Mouse (Mus musculus): ENCODE results near the gene Thnsl2. TPM values are rescaled to one million over a fixed set of nuclear protein-coding genes. Genes with fewer than 3 reads are reported as not detected.

Thnsl2 gene
- polyA plus RNA-seq, 1 experiment = 9.1 TPM

DNA sequence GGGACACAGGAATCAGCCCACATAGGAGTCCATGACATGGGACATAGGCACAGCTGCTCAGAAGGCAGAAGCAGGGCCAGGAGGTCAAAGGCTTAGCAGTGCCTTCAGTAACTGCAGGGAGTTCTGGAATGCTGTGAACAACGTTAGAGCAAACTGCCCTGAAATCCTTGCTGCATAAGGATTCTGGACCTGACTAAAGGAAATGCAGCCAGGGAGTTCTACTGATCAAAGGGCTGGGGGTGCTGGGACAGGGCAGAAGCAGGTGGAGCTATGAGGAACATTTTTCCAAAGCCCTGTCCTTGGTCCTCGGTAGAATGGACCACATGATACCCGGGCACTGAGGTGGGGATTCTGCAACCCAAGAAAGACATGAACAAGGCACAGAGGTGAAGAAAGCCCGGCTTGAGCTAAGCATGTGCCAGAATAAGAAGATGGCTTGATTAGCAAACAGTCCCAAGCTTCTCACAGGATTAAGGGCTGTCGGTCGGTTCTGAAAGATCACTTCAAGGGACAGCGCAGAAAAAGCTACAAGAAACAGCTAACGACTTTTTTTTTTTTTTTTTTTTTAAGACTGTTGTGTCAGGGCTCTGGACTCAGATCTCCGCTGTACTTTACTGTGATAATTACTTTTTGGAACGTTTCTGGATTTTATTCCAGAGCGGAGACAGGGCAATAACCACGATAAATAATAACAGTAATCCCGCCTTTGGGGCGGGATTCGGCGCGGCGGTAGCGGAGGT is 915 bp downstream of the Thnsl2 start:
- H3K4me3 ChIP-seq (replicated peaks; ENCODE audit: extremely low read depth, low read depth, low read length) = peak overlapping the region; percentile 83
- WGBS = 3% methylated on average over 19 of the region's 19 CpGs
- peaks cover 4% of the 10 kb centered on the region for H3K4me1 ChIP-seq (ENCODE audit: control insufficient read depth, insufficient read depth, low read length)
- TF ChIP-seq CTCF (IDR thresholded peaks at IDR 0.05; ENCODE audit: insufficient read depth, low read length) = no peak
- no peak for TF ChIP-seq POLR2A (IDR thresholded peaks at IDR 0.05; ENCODE audit: borderline replicate concordance, extremely low read depth, low read depth, low read length)
- peak; percentile 12 for DNase-seq

DNA sequence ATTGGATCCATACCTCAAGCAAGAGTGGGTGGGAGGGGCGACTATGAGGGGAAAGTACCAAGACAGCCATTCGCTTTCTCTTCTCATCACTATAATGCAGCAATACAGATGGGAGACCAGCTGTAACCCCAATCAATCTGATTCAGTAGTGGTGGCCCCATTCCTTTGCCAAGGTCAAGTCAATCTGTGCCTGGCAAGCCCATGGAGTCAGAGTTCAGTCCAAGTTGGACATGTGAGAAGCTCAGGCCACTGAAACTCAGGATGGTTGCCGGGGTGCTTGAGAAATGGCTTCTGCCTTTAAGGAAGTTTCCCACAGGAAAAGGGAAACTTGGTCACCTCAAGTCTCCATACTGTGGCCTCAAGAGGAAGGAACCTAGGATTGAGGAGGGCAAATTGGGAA is 9.2 kb downstream of the Thnsl2 start:
- peaks cover 2% of the 10 kb centered on the region; the same call in 1 of the 2 replicates for H3K4me1 ChIP-seq (ENCODE audit: control insufficient read depth, insufficient read depth, low read length)
- TF ChIP-seq POLR2A (IDR thresholded peaks at IDR 0.05; ENCODE audit: borderline replicate concordance, extremely low read depth, low read depth, low read length) (no peak), CTCF (IDR thresholded peaks at IDR 0.05; ENCODE audit: insufficient read depth, low read length) (no peak)
- WGBS = 85% methylated on average over 3 of the region's 3 CpGs
- DNase-seq = no peak
- no peak overlapping the region for H3K4me3 ChIP-seq (replicated peaks; ENCODE audit: extremely low read depth, low read depth, low read length)

DNA sequence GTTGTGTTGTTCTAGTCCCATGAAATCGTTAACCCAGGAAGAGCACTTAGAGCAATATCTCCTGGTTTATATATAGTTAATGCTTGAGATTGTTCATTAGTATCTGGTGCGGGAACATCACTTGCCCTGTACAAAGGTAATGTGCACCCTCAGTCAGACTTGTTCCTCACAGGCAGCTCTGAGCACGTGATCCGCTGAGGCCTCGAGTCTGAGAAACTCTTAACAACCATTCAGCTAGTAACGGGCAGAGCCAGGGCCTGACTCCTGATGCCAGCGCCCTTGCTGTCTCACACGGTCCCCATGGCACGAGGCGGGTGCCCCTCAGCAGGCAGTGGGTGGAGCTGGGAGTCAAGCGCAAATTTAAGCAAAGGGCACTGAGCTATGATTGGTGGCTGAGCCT is 10.7 kb downstream of the Thnsl2 start:
- DNase-seq = no peak
- no peak for TF ChIP-seq CTCF (IDR thresholded peaks at IDR 0.05; ENCODE audit: insufficient read depth, low read length)
- TF ChIP-seq POLR2A (IDR thresholded peaks at IDR 0.05; ENCODE audit: borderline replicate concordance, extremely low read depth, low read depth, low read length) = no peak
- no peak overlapping the region for H3K4me3 ChIP-seq (replicated peaks; ENCODE audit: extremely low read depth, low read depth, low read length)
- peaks cover 2% of the 10 kb centered on the region; the same call in 1 of the 2 replicates for H3K4me1 ChIP-seq (ENCODE audit: control insufficient read depth, insufficient read depth, low read length)
- WGBS = 82% methylated on average over 11 of the region's 11 CpGs

DNA sequence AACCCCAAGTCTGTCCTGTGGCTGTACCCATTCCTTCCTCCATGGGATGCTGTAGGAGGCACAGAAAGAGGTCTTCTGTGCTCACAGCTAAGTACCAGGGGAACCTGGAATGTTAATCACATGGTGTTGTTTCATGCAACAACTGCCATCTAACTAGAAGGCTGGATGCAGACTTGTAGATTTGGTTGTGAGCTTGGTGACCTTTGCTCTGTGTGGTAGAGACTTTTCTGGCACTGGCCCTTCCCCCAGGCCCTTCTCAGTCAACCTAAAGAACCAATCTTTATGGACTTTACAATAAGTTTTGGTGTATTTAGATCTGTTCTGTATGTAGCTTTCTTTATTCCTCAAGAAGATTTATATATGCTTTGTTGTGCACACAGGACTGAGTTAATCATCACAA is 13.2 kb downstream of the Thnsl2 start:
- no peak for DNase-seq
- TF ChIP-seq POLR2A (IDR thresholded peaks at IDR 0.05; ENCODE audit: borderline replicate concordance, extremely low read depth, low read depth, low read length) (no peak), CTCF (IDR thresholded peaks at IDR 0.05; ENCODE audit: insufficient read depth, low read length) (no peak)
- peaks cover 2% of the 10 kb centered on the region; the same call in 1 of the 2 replicates for H3K4me1 ChIP-seq (ENCODE audit: control insufficient read depth, insufficient read depth, low read length)
- no peak overlapping the region for H3K4me3 ChIP-seq (replicated peaks; ENCODE audit: extremely low read depth, low read depth, low read length)

DNA sequence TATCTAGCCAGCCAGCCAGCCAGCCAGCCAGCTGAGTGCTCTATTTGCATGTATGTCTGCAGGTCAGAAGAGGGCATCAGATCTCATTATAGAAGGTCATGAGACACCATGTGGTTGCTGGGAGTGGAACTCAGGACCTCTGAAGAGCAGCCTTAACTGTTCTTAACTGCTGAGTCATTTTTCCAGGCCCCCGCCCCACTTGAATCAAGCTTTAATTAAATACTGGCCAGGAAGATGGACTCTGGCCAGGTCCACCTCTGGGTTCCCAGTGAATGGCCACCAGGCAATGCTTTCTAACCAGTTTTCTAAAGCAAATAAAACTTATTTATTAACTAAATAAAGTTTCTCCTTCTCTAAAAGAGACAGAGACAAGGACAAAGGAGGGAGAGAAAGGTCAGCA is 14.0 kb downstream of the Thnsl2 start:
- TF ChIP-seq CTCF (IDR thresholded peaks at IDR 0.05; ENCODE audit: insufficient read depth, low read length) = no peak
- no peak for TF ChIP-seq POLR2A (IDR thresholded peaks at IDR 0.05; ENCODE audit: borderline replicate concordance, extremely low read depth, low read depth, low read length)
- Histone ChIP-seq H3K4me3 (replicated peaks; ENCODE audit: extremely low read depth, low read depth, low read length) (no peak overlapping the region), H3K4me1 (ENCODE audit: control insufficient read depth, insufficient read depth, low read length) (peaks cover 2% of the 10 kb centered on the region; the same call in 1 of the 2 replicates)
- WGBS = 70% methylated on average over 1 of the region's 1 CpGs
- DNase-seq = peak; percentile 25

DNA sequence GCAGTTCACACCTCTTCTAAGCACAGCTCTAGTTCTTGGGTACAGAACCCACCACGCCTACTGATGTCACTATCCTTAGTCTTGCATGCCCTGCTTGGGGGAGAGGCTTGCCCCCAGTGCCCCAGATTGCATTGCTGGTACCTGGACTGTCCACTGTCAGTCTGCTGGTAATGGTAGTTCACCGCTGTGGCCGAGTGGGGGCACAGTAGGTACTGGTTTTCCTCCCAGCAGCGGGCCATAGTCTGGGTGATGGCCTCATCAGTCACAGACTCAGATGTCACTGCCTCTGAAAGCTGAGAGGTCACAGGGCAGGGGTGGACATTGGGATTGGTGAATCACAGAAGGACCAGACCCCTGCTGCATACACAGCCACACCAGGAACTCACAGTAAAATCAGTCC is 15.2 kb downstream of the Thnsl2 start:
- no peak for TF ChIP-seq POLR2A (IDR thresholded peaks at IDR 0.05; ENCODE audit: borderline replicate concordance, extremely low read depth, low read depth, low read length)
- no peak for TF ChIP-seq CTCF (IDR thresholded peaks at IDR 0.05; ENCODE audit: insufficient read depth, low read length)
- H3K4me1 ChIP-seq (ENCODE audit: control insufficient read depth, insufficient read depth, low read length) = peaks cover 2% of the 10 kb centered on the region; the same call in 1 of the 2 replicates
- H3K4me3 ChIP-seq (replicated peaks; ENCODE audit: extremely low read depth, low read depth, low read length) = no peak overlapping the region
- no peak for DNase-seq
- 57% methylated on average over 4 of the region's 4 CpGs for WGBS

DNA sequence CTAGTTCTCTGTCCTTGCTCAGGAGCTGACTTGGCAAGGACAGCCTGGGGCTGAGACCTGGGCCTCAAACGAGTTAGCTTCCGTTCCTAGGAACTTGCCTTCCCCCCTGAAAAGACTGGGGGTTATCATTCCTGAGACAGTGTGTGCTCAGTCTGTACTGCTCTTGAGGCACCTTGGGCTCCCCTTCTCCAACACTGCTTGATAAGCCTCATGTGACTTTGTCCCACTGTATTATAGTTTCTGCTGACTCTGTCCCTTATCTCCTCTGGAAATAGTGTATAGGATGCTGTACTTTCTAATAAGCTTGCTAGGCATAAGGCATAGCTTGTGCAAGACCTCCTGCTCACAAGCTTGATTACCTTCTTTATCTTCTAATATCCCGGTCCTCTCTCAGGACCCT is 17.9 kb downstream of the Thnsl2 start:
- 59% methylated on average over 3 of the region's 3 CpGs for WGBS
- Histone ChIP-seq H3K4me1 (ENCODE audit: control insufficient read depth, insufficient read depth, low read length) (peaks cover 2% of the 10 kb centered on the region; the same call in 1 of the 2 replicates), H3K4me3 (replicated peaks; ENCODE audit: extremely low read depth, low read depth, low read length) (no peak overlapping the region)
- no peak for DNase-seq
- TF ChIP-seq CTCF (IDR thresholded peaks at IDR 0.05; ENCODE audit: insufficient read depth, low read length) (no peak), POLR2A (IDR thresholded peaks at IDR 0.05; ENCODE audit: borderline replicate concordance, extremely low read depth, low read depth, low read length) (no peak)

DNA sequence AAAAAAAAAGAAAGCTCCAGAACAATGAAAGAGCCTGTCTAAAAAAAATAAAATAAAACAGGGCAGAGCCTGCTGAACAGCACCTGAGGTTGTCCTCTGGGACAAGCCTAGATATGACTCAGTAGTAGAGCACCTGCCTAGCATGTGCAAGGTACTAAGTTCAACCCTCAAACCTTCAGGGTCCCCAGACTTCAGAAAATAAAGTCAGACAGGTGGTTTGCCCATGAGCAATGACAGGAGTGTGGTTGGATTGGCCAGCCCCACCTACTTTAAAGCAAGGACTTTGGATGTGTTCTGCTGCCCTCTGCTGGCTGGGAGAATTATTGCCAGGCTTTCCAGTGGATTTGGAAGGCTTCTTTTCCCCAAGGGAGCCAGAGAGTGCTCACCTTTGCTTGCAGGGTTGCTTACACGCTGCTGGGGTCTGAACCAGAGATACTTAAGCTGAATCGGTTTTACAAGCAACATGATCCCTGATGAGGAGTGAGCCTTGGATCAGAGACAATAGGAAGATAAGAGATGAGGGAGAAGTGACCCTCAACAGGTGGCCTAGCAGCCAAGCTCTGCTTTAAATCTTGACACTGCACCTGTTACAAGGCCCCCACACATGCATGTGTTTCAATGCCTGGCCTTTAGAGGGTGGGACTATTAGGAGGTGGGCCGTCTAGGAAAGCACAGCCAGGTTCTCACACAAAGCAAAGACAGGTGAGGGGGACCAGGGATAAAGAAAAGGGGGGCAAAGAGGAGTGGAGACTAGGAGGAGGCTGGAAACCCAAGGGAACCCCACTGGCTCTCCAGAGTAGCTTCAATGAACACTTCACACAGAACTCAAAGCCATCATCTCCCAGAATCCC is 19.0 kb downstream of the Thnsl2 start:
- no peaks in the 10 kb centered on the region for H3K4me1 ChIP-seq (ENCODE audit: control insufficient read depth, insufficient read depth, low read length)
- 8% methylated on average over 3 of the region's 3 CpGs for WGBS
- peak; percentile 73 for TF ChIP-seq CTCF (IDR thresholded peaks at IDR 0.05; ENCODE audit: insufficient read depth, low read length)
- no peak for TF ChIP-seq POLR2A (IDR thresholded peaks at IDR 0.05; ENCODE audit: borderline replicate concordance, extremely low read depth, low read depth, low read length)
- no peak overlapping the region for H3K4me3 ChIP-seq (replicated peaks; ENCODE audit: extremely low read depth, low read depth, low read length)
- DNase-seq = peak; percentile 75

DNA sequence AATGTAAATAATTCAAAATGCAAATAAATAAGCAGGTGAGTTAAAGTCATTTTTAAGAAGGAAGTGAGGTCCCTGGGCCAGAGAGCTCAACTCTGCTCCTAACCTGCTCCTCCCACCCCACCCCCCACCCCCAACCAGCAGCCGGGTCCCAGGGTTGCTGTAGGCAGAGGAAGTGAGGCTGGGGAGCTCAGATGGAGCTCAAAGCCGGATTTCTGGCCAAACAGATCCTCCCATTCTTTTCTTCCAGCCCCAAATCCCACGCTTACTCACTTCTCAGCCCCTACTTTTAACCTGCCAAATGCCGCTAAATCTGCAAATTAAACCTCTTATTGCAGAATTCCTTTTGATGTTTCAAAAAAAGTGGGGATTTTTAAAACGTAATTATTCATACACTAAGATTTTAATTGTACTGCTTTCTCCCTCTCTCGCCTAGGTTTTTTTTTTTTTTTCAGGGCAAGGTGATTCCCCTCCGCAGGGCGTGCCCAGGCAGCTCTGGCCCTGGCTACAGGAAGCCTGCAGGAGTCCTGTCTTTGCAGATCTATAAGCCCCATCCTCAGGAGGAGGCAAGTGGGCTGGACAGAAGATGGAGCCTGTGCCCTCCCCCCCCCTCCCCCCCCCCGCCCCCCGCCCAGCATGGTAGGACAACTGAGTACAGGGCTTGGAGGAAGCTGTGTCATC is 24.5 kb downstream of the Thnsl2 start:
- no peaks in the 10 kb centered on the region for H3K4me1 ChIP-seq (ENCODE audit: control insufficient read depth, insufficient read depth, low read length)
- 18% methylated on average over 10 of the region's 10 CpGs for WGBS
- DNase-seq = no peak
- H3K4me3 ChIP-seq (replicated peaks; ENCODE audit: extremely low read depth, low read depth, low read length) = no peak overlapping the region
- TF ChIP-seq CTCF (IDR thresholded peaks at IDR 0.05; ENCODE audit: insufficient read depth, low read length) = no peak
- TF ChIP-seq POLR2A (IDR thresholded peaks at IDR 0.05; ENCODE audit: borderline replicate concordance, extremely low read depth, low read depth, low read length) = no peak

Measured in lung, adult 2 months (tissue).